Mouse (Mus musculus) G1E (cell line): Measurements from ENCODE around the gene Fbxo11.

Experiments
- CTCF ChIP-seq: IDR thresholded peaks from 2 replicates; pipeline ENCODE4 v1.5.1; 2012; ENCODE audit warnings: low read depth, low read length, inconsistent platforms, mixed read lengths
- GATA1 ChIP-seq: IDR thresholded peaks from 2 replicates; pipeline ENCODE4 v1.6.1; 2012; ENCODE audit warnings: borderline replicate concordance, low read length, inconsistent platforms, mixed read lengths
- POLR2AphosphoS5 ChIP-seq: IDR thresholded peaks from 2 replicates; pipeline ENCODE4 v1.6.1; 2012; ENCODE audit warnings: low read depth, low read length, inconsistent platforms; ENCODE audit not compliant: insufficient replicate concordance
- TAL1 ChIP-seq: conservative IDR thresholded peaks from 2 replicates; pipeline ENCODE4 v1.6.1; 2012; ENCODE audit warnings: low read depth, low read length, inconsistent platforms, mixed read lengths

DNA sequence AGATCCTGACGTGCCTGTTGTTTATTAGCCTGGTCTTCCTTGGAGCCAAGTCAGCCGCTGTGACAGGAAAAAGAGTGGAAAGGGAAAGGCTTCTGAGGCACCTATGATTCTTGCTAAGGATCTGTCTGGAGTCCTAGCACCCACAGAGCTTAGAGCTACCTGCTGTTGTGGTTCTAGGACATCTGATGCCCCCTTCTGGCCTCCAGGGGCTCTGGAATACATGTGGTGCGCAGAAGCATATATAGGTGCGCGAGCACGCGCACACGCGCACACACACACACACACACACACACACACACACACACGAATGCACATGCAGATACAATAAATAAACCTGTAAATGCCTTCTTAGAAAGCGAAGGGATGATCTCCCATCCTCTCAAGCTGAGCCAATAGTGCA, 20.9 kb upstream of the Fbxo11 start:
- TF ChIP-seq CTCF = no peak
- no peak for TF ChIP-seq POLR2AphosphoS5
- no peak for TF ChIP-seq TAL1
- no peak for TF ChIP-seq GATA1
